Mouse (Mus musculus) adipocyte (in vitro differentiated cells): Measurements from ENCODE around the gene Axin1.
A peak's percentile ranks its signal among the peaks of the same experiment; 100 is the strongest.
"Not testable (repeated sequence)": the region's sequence is repeated elsewhere in the genome, so short reads cannot be mapped to it uniquely, and the experiment has no call there.

Experiments used
- DNase-seq: peaks from one replicate; pipeline ENCODE4 v3.0.0-alpha.2; 2016; ENCODE audit warnings: low spot score

The Axin1 gene

GRCm38 (mm10) chr17:26188091-26188805 is 49.8 kb downstream of the Axin1 start:
- peak; percentile 20 for DNase-seq

GRCm38 (mm10) chr17:26191486-26191885 is 53.0 kb downstream of the Axin1 start:
- not testable (repeated sequence) for DNase-seq

GRCm38 (mm10) chr17:26192481-26193190 is 54.1 kb downstream of the Axin1 start:
- DNase-seq, result no peak

GRCm38 (mm10) chr17:26198892-26199291 is 60.4 kb downstream of the Axin1 start, which contains the start of gene Pdia2:
TSS of gene Pdia2 (minus strand) at chr17:26199087.
- no peak for DNase-seq

GRCm38 (mm10) chr17:26200831-26201705 is 62.6 kb downstream of the Axin1 start:
- DNase-seq, result no peak

GRCm38 (mm10) chr17:26201998-26202397 is 63.5 kb downstream of the Axin1 start:
- no peak for DNase-seq

- no peak for DNase-seq
These were observed 64.2 kb downstream of the Axin1 start, which contains the start of gene Rgs11 for GRCm38 (mm10) chr17:26202737-26203136. TSS of gene Rgs11 (plus strand) at chr17:26202951.

- no peak for DNase-seq
These were observed 64.9 kb downstream of the Axin1 start for GRCm38 (mm10) chr17:26203321-26203811.

- no peak for DNase-seq
These were observed 66.3 kb downstream of the Axin1 start for GRCm38 (mm10) chr17:26204766-26205165.

- DNase-seq, result no peak
These were observed 67.9 kb downstream of the Axin1 start for GRCm38 (mm10) chr17:26206392-26206791.

GRCm38 (mm10) chr17:26207686-26208085 is 69.2 kb downstream of the Axin1 start, which contains the start of gene Arhgdig:
TSS of gene Arhgdig (minus strand) at chr17:26207786.
- no peak for DNase-seq

- DNase-seq, result no peak
These were observed 73.8 kb downstream of the Axin1 start for GRCm38 (mm10) chr17:26212241-26212640.

GRCm38 (mm10) chr17:26212681-26213080 is 74.2 kb downstream of the Axin1 start:
- no peak for DNase-seq

GRCm38 (mm10) chr17:26221508-26221907 is 83.0 kb downstream of the Axin1 start:
- DNase-seq, result no peak

- no peak for DNase-seq
These were observed 86.7 kb downstream of the Axin1 start for GRCm38 (mm10) chr17:26225150-26225549.

- DNase-seq, result no peak
These were observed 91.3 kb downstream of the Axin1 start for GRCm38 (mm10) chr17:26229776-26230175.

GRCm38 (mm10) chr17:26231156-26231555 is 92.7 kb downstream of the Axin1 start:
- DNase-seq, result no peak

GRCm38 (mm10) chr17:26232863-26233262 is 94.4 kb downstream of the Axin1 start:
- DNase-seq, result no peak

- DNase-seq, result no peak
These were observed 95.9 kb downstream of the Axin1 start for GRCm38 (mm10) chr17:26234386-26234785.

- DNase-seq, result no peak
These were observed 96.8 kb downstream of the Axin1 start for GRCm38 (mm10) chr17:26235077-26235815.

GRCm38 (mm10) chr17:26237667-26238066 is 99.2 kb downstream of the Axin1 start:
- DNase-seq, result no peak
